Mouse (Mus musculus) myocyte (in vitro differentiated cells): ENCODE data around the gene Snx3.

Source experiments
- CEBPB ChIP-seq: IDR thresholded peaks from 2 replicates; pipeline ENCODE4 v1.6.1; 2011; ENCODE audit warnings: mild to moderate bottlenecking, moderate library complexity; ENCODE audit not compliant: poor library complexity, insufficient read depth, severe bottlenecking
- E2F4 ChIP-seq: IDR thresholded peaks from one replicate; pipeline ENCODE4 v1.6.1; 2011; ENCODE audit warnings: mild to moderate bottlenecking, control low read depth, moderate library complexity; ENCODE audit not compliant: insufficient read depth
- MAX ChIP-seq: IDR thresholded peaks from one replicate; pipeline ENCODE4 v1.6.1; 2011; ENCODE audit warnings: low read depth, mild to moderate bottlenecking, control low read depth
- MYOG ChIP-seq, 3 experiments: IDR thresholded peaks; one replicate each; pipeline ENCODE4 v1.6.1; 2011; ENCODE audit warnings: control low read depth in 2 of 3, low read depth in 2 of 3, mild to moderate bottlenecking in 2 of 3; ENCODE audit not compliant: insufficient read length in 2 of 3, control insufficient read depth in 1 of 3, insufficient read depth in 1 of 3
- POLR2A ChIP-seq: IDR thresholded peaks from one replicate; pipeline ENCODE4 v1.6.1; 2011; ENCODE audit warnings: low read depth, mild to moderate bottlenecking, control low read depth, moderate library complexity; ENCODE audit not compliant: insufficient read length
- POLR2AphosphoS2 ChIP-seq: IDR thresholded peaks from one replicate; pipeline ENCODE4 v1.6.1; 2011; ENCODE audit warnings: low read depth, control low read depth; ENCODE audit not compliant: insufficient read length
- REST ChIP-seq: IDR thresholded peaks from one replicate; pipeline ENCODE4 v1.6.1; 2011; ENCODE audit warnings: mild to moderate bottlenecking, control low read depth, moderate library complexity; ENCODE audit not compliant: insufficient read depth, insufficient read length
- TCF12 ChIP-seq: IDR thresholded peaks from one replicate; pipeline ENCODE4 v1.6.1; 2011; ENCODE audit warnings: mild to moderate bottlenecking, control low read depth; ENCODE audit not compliant: poor library complexity, insufficient read depth, severe bottlenecking
- TCF3 ChIP-seq: IDR thresholded peaks from one replicate; pipeline ENCODE4 v1.6.1; 2011; ENCODE audit warnings: low read depth, control low read depth; ENCODE audit not compliant: insufficient read length
- USF1 ChIP-seq: IDR thresholded peaks from one replicate; pipeline ENCODE4 v1.6.1; 2011; ENCODE audit warnings: low read depth, mild to moderate bottlenecking, control low read depth, moderate library complexity

GRCm38 (mm10) chr10:42583157-42583872 lies 81.5 kb downstream of the Snx3 start, which contains the start of the genes Nr2e1 and Ostm1:
- TF ChIP-seq TCF3: no peak
- no peak for TF ChIP-seq POLR2A
- TF ChIP-seq MYOG (IDR thresholded peaks at IDR 0.05; ENCODE audit: control insufficient read depth in 1 of 3, insufficient read depth in 1 of 3, insufficient read length in 2 of 3, low read depth in 2 of 3): no peak
- no peak for TF ChIP-seq CEBPB
- TF ChIP-seq REST: no peak
- TF ChIP-seq POLR2AphosphoS2: no peak
- no peak for TF ChIP-seq MAX
- TF ChIP-seq E2F4: no peak
- TF ChIP-seq USF1: no peak
- TF ChIP-seq TCF12: no peak
